Mouse (Mus musculus) hindbrain, embryonic 13.5 days (tissue): ENCODE data around the gene Reg4. TPM values are rescaled to one million over a fixed set of nuclear protein-coding genes. Genes with fewer than 3 reads are reported as not detected.

Experiments used
- ATAC-seq: fragments of 200-750 bp; cut with Nextera tagmentation; 2 replicates; pipeline ENCODE4 v1.8.0; 2017; ENCODE audit warnings: moderate TSS enrichment; ENCODE audit not compliant: low FRiP score
- H3K27ac ChIP-seq: fragments of 300-500 bp; sonication (generic); 2 replicates; pipeline ENCODE4 v1.5.1; 2015; ENCODE audit warnings: inconsistent platforms, mild to moderate bottlenecking, moderate library complexity
- H3K27me3 ChIP-seq: fragments of 300-500 bp; sonication (generic); 2 replicates; pipeline ENCODE4 v1.6.1; 2015; ENCODE audit warnings: mild to moderate bottlenecking, inconsistent platforms
- H3K36me3 ChIP-seq: fragments of 300-500 bp; sonication (generic); 2 replicates; pipeline ENCODE4 v1.6.1; 2015; ENCODE audit warnings: mild to moderate bottlenecking, inconsistent platforms
- H3K4me1 ChIP-seq: fragments of 300-500 bp; sonication (generic); replicated peaks from 2 replicates; pipeline ENCODE4 v1.6.1; 2015; ENCODE audit warnings: inconsistent platforms
- H3K4me2 ChIP-seq: fragments of 300-500 bp; sonication (generic); 2 replicates; pipeline ENCODE4 v1.6.1; 2015; ENCODE audit warnings: inconsistent platforms, mild to moderate bottlenecking, moderate library complexity
- H3K4me3 ChIP-seq: fragments of 300-500 bp; sonication (generic); 2 replicates; pipeline ENCODE4 v1.5.1; 2015; ENCODE audit warnings: mild to moderate bottlenecking, inconsistent platforms
- H3K9ac ChIP-seq: fragments of 300-500 bp; sonication (generic); 2 replicates; pipeline ENCODE4 v1.6.1; 2015; ENCODE audit warnings: mild to moderate bottlenecking, inconsistent platforms
- H3K9me3 ChIP-seq: fragments of 300-500 bp; sonication (generic); 2 replicates; pipeline ENCODE4 v1.6.1; 2016; ENCODE audit warnings: inconsistent platforms
- WGBS: fragments of 180-500 bp; shearing (Covaris S2); methylation state at CpG from one replicate; pipeline ENCODE4 v1.1.7; 2015; 5-methylcytosine and 5-hydroxymethylcytosine counted together
- polyA plus RNA-seq: library from polyadenylated mRNA; unstranded; fragments of >200 nt; fragmentation: Nextera tagmentation; extraction: Ambion mirVana; gene quantifications from 2 replicates; pipeline ENCODE4 v1.2.1, GENCODE M21; 2015

Reg4 gene
- polyA plus RNA-seq, 1 experiment from 2014 or later, result not detected

- 79% methylated on average over 3 of the region's 3 CpGs for WGBS
- Histone ChIP-seq H3K4me1 (peaks cover 3% of the 10 kb centered on the region; the same call in 1 of the 2 replicates), H3K9me3 (no peaks in the 10 kb centered on the region), H3K4me2 (no peak overlapping the region), H3K4me3 (no peak overlapping the region), H3K9ac (no peak overlapping the region), H3K27me3 (no peaks in the 10 kb centered on the region), H3K27ac (no peak overlapping the region), H3K36me3 (no peaks in the 10 kb centered on the region)
- ATAC-seq, result no peak
These were observed 5.7 kb upstream of the Reg4 start for GRCm38 (mm10) chr3:98216296-98216695.

GRCm38 (mm10) chr3:98223263-98223662 lies 1.3 kb downstream of the Reg4 start:
- no peak overlapping the region for H3K4me2 ChIP-seq
- WGBS, result 86% methylated on average over 3 of the region's 3 CpGs

GRCm38 (mm10) chr3:98223783-98224580 lies 2.0 kb downstream of the Reg4 start:
- 9% methylated on average over 9 of the region's 9 CpGs for WGBS
- no peaks in the 10 kb centered on the region for H3K27me3 ChIP-seq
- H3K4me2 ChIP-seq, result no peak overlapping the region
- no peaks in the 10 kb centered on the region for H3K9me3 ChIP-seq
- H3K4me3 ChIP-seq, result no peak overlapping the region
- no peak overlapping the region for H3K9ac ChIP-seq
- ATAC-seq, result peak; percentile 73
- H3K36me3 ChIP-seq, result no peaks in the 10 kb centered on the region
- no peak overlapping the region for H3K27ac ChIP-seq
- no peaks in the 10 kb centered on the region; the same call in 1 of the 2 replicates for H3K4me1 ChIP-seq

More at GRCm38 (mm10) chr3:98223263-98223662, 1.3 kb downstream of the Reg4 start:
- no peaks in the 10 kb centered on the region for H3K9me3 ChIP-seq
- H3K9ac ChIP-seq, result no peak overlapping the region
- H3K4me1 ChIP-seq, result no peaks in the 10 kb centered on the region; the same call in 1 of the 2 replicates
- no peak for ATAC-seq
- no peaks in the 10 kb centered on the region for H3K36me3 ChIP-seq
- H3K27ac ChIP-seq, result no peak overlapping the region
- H3K4me3 ChIP-seq, result no peak overlapping the region
- no peaks in the 10 kb centered on the region for H3K27me3 ChIP-seq

- H3K9me3 ChIP-seq, result no peaks in the 10 kb centered on the region
- no peak overlapping the region for H3K9ac ChIP-seq
- ATAC-seq, result no peak
- no peaks in the 10 kb centered on the region for H3K27me3 ChIP-seq
- H3K4me1 ChIP-seq, result no peaks in the 10 kb centered on the region; the same call in 1 of the 2 replicates
- no peak overlapping the region for H3K4me3 ChIP-seq
- no peak overlapping the region for H3K27ac ChIP-seq
- 89% methylated on average over 7 of the region's 7 CpGs for WGBS
- H3K4me2 ChIP-seq, result no peak overlapping the region
- H3K36me3 ChIP-seq, result no peaks in the 10 kb centered on the region
These were observed 3.0 kb downstream of the Reg4 start for GRCm38 (mm10) chr3:98224975-98225374.

- no peaks in the 10 kb centered on the region for H3K9me3 ChIP-seq
- no peaks in the 10 kb centered on the region for H3K36me3 ChIP-seq
- H3K9ac ChIP-seq, result no peak overlapping the region
- no peaks in the 10 kb centered on the region for H3K27me3 ChIP-seq
- ATAC-seq, result no peak
- no peak overlapping the region for H3K4me3 ChIP-seq
- H3K4me2 ChIP-seq, result no peak overlapping the region
- no peaks in the 10 kb centered on the region; the same call in 1 of the 2 replicates for H3K4me1 ChIP-seq
- 43% methylated on average over 2 of the region's 2 CpGs for WGBS
- no peak overlapping the region for H3K27ac ChIP-seq
These were observed 3.8 kb downstream of the Reg4 start for GRCm38 (mm10) chr3:98225746-98226145.

- WGBS, result 33% methylated on average over 19 of the region's 19 CpGs
These were observed 5.1 kb downstream of the Reg4 start for GRCm38 (mm10) chr3:98226988-98227610.

GRCm38 (mm10) chr3:98227763-98228162 lies 5.8 kb downstream of the Reg4 start:
- no peak for ATAC-seq
- Histone ChIP-seq H3K4me1 (no peaks in the 10 kb centered on the region; the same call in 1 of the 2 replicates), H3K27me3 (no peaks in the 10 kb centered on the region), H3K4me2 (no peak overlapping the region), H3K9ac (no peak overlapping the region), H3K9me3 (no peaks in the 10 kb centered on the region), H3K4me3 (no peak overlapping the region), H3K36me3 (no peaks in the 10 kb centered on the region), H3K27ac (no peak overlapping the region)
- WGBS, result 73% methylated on average over 3 of the region's 3 CpGs

More at GRCm38 (mm10) chr3:98226988-98227610, 5.1 kb downstream of the Reg4 start:
- no peak overlapping the region for H3K27ac ChIP-seq
- no peaks in the 10 kb centered on the region for H3K9me3 ChIP-seq
- no peak overlapping the region for H3K9ac ChIP-seq
- H3K27me3 ChIP-seq, result no peaks in the 10 kb centered on the region
- H3K4me3 ChIP-seq, result no peak overlapping the region
- H3K36me3 ChIP-seq, result no peaks in the 10 kb centered on the region
- no peak overlapping the region for H3K4me2 ChIP-seq
- no peaks in the 10 kb centered on the region; the same call in 1 of the 2 replicates for H3K4me1 ChIP-seq
- peak; percentile 79 for ATAC-seq

GRCm38 (mm10) chr3:98229943-98230342 lies 8.0 kb downstream of the Reg4 start:
- Histone ChIP-seq H3K36me3 (no peaks in the 10 kb centered on the region), H3K9ac (no peak overlapping the region), H3K9me3 (no peaks in the 10 kb centered on the region), H3K4me2 (no peak overlapping the region), H3K27ac (no peak overlapping the region), H3K27me3 (no peaks in the 10 kb centered on the region), H3K4me1 (no peaks in the 10 kb centered on the region), H3K4me3 (no peak overlapping the region)
- ATAC-seq, result no peak
- 91% methylated on average over 7 of the region's 7 CpGs for WGBS

GRCm38 (mm10) chr3:98233504-98233903 lies 11.5 kb downstream of the Reg4 start:
- Histone ChIP-seq H3K4me2 (no peak overlapping the region), H3K9ac (no peak overlapping the region), H3K36me3 (no peaks in the 10 kb centered on the region), H3K4me1 (no peaks in the 10 kb centered on the region), H3K27ac (no peak overlapping the region), H3K4me3 (no peak overlapping the region), H3K27me3 (no peaks in the 10 kb centered on the region), H3K9me3 (no peaks in the 10 kb centered on the region)
- no peak for ATAC-seq

- H3K9ac ChIP-seq, result no peak overlapping the region
- H3K4me2 ChIP-seq, result no peak overlapping the region
- H3K36me3 ChIP-seq, result no peaks in the 10 kb centered on the region
- H3K27me3 ChIP-seq, result no peaks in the 10 kb centered on the region
- H3K9me3 ChIP-seq, result no peaks in the 10 kb centered on the region
- H3K27ac ChIP-seq, result no peak overlapping the region
- H3K4me3 ChIP-seq, result no peak overlapping the region
- no peak for ATAC-seq
- no peaks in the 10 kb centered on the region for H3K4me1 ChIP-seq
- WGBS, result 90% methylated on average over 6 of the region's 6 CpGs
These were observed 14.3 kb downstream of the Reg4 start for GRCm38 (mm10) chr3:98236266-98236665.

GRCm38 (mm10) chr3:98237240-98237639 lies 15.3 kb downstream of the Reg4 start:
- ATAC-seq, result no peak
- Histone ChIP-seq H3K4me3 (no peak overlapping the region), H3K36me3 (no peaks in the 10 kb centered on the region), H3K9me3 (no peaks in the 10 kb centered on the region), H3K4me1 (no peaks in the 10 kb centered on the region), H3K27me3 (no peaks in the 10 kb centered on the region), H3K4me2 (no peak overlapping the region), H3K27ac (no peak overlapping the region), H3K9ac (no peak overlapping the region)
- 66% methylated on average over 5 of the region's 5 CpGs for WGBS

GRCm38 (mm10) chr3:98238150-98238549 lies 16.2 kb downstream of the Reg4 start:
- no peaks in the 10 kb centered on the region for H3K4me1 ChIP-seq
- H3K27me3 ChIP-seq, result no peaks in the 10 kb centered on the region
- 52% methylated on average over 3 of the region's 3 CpGs for WGBS
- ATAC-seq, result no peak
- no peak overlapping the region for H3K9ac ChIP-seq
- H3K4me3 ChIP-seq, result no peak overlapping the region
- H3K36me3 ChIP-seq, result no peaks in the 10 kb centered on the region
- no peaks in the 10 kb centered on the region for H3K9me3 ChIP-seq
- no peak overlapping the region for H3K27ac ChIP-seq
- H3K4me2 ChIP-seq, result no peak overlapping the region
